Mouse (Mus musculus) CD8-positive naive resting alpha-beta T cell, adult 2 months (primary cell): Measurements from ENCODE around the gene Dexi.

ENCODE experiments used
- DNase-seq, 2 experiments: peaks; one replicate each; pipeline ENCODE4 v3.0.0; 2022; ENCODE audit warnings: low read depth in 2 of 2, low spot score in 2 of 2

Gene Dexi

GRCm38 (mm10) chr16:10542698-10543365, at the start of gene Dexi:
Dexi (minus strand) TSS chr16:10543054.
- peak; percentile 91 to 92 for DNase-seq

GRCm38 (mm10) chr16:10586546-10586945, 43.7 kb upstream of the Dexi start:
- DNase-seq, result peak in 1 of 2 experiments; percentile 32

GRCm38 (mm10) chr16:10585165-10585564, 42.3 kb upstream of the Dexi start:
- peak; percentile 25 to 36 for DNase-seq

- no peak for DNase-seq
Observed at GRCm38 (mm10) chr16:10581234-10581898, 38.5 kb upstream of the Dexi start.

- no peak for DNase-seq
Observed at GRCm38 (mm10) chr16:10578376-10578775, 35.5 kb upstream of the Dexi start.

- DNase-seq, result no peak
Observed at GRCm38 (mm10) chr16:10577548-10577947, 34.7 kb upstream of the Dexi start.

- DNase-seq, result no peak
Observed at GRCm38 (mm10) chr16:10575915-10576314, 33.1 kb upstream of the Dexi start.

- DNase-seq, result no peak
Observed at GRCm38 (mm10) chr16:10574936-10575335, 32.1 kb upstream of the Dexi start.

GRCm38 (mm10) chr16:10571820-10572219, 29.0 kb upstream of the Dexi start:
- DNase-seq, result no peak

- DNase-seq, result peak; percentile 37 to 62
Observed at GRCm38 (mm10) chr16:10570708-10571107, 27.9 kb upstream of the Dexi start.

- DNase-seq, result no peak
Observed at GRCm38 (mm10) chr16:10569809-10570395, 27.0 kb upstream of the Dexi start.

- no peak for DNase-seq
Observed at GRCm38 (mm10) chr16:10567153-10567552, 24.3 kb upstream of the Dexi start.

GRCm38 (mm10) chr16:10565278-10565885, 22.5 kb upstream of the Dexi start:
- peak; percentile 55 to 69 for DNase-seq

- DNase-seq, result no peak
Observed at GRCm38 (mm10) chr16:10559991-10560390, 17.1 kb upstream of the Dexi start.

GRCm38 (mm10) chr16:10553858-10554257, 11.0 kb upstream of the Dexi start:
- no peak for DNase-seq

- no peak for DNase-seq
Observed at GRCm38 (mm10) chr16:10551592-10551991, 8.7 kb upstream of the Dexi start.

GRCm38 (mm10) chr16:10549600-10549999, 6.7 kb upstream of the Dexi start:
- DNase-seq, result no peak

- DNase-seq, result no peak
Observed at GRCm38 (mm10) chr16:10548938-10549337, 6.1 kb upstream of the Dexi start.

GRCm38 (mm10) chr16:10546865-10547264, 4.0 kb upstream of the Dexi start:
- no peak for DNase-seq

GRCm38 (mm10) chr16:10544995-10545622, 2.3 kb upstream of the Dexi start, which contains the start of gene Clec16a:
Clec16a (plus strand) TSS chr16:10545339.
- DNase-seq, result peak; percentile 95 to 97

- DNase-seq, result no peak
Observed at GRCm38 (mm10) chr16:10542266-10542665, 588 bp downstream of the Dexi start.
